Mouse (Mus musculus) small intestine, adult 2 months (tissue): Measurements from ENCODE around the gene Ncoa6.

Source experiments
- CTCF ChIP-seq: fragments of 200-500 bp; IDR thresholded peaks from 2 replicates; pipeline ENCODE4 v1.5.1; 2012; ENCODE audit warnings: low read depth, mild to moderate bottlenecking, control low read depth, inconsistent platforms, low read length, moderate library complexity, mixed read lengths; ENCODE audit not compliant: insufficient replicate concordance, insufficient read length; ENCODE audit errors: extremely low read depth
- POLR2A ChIP-seq: fragments of 200-500 bp; IDR thresholded peaks from 2 replicates; pipeline ENCODE4 v1.6.1; 2012; ENCODE audit warnings: low read depth, mild to moderate bottlenecking, control low read depth, inconsistent platforms, low read length, moderate library complexity

DNA sequence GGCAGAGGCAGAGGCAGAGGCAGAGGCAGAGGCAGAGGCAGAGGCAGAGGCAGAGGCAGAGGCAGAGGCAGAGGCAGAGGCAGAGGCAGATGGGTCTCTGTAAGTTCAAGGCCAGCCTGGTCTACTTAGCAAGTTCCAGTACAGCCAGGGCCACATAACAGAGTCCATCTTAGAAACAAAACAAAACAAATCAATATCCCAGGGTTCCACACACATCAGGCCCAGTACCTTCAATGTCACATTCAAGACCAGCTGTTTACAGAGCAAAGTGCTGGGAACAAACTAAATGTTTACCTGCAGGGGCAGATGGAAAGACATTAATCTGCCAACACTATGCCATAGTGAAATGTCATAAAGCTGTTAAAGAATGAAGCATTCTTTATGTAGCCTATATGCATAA, 99.2 kb downstream of the Ncoa6 start:
- no peak for TF ChIP-seq POLR2A
- no peak for TF ChIP-seq CTCF
